Mouse (Mus musculus) ES-Bruce4 (cell line): Measurements from ENCODE around the gene Taf12. TPM values are rescaled to one million over a fixed set of nuclear protein-coding genes. Genes with fewer than 3 reads are reported as not detected.

Source experiments
- H3K27ac ChIP-seq: 2 replicates; pipeline ENCODE4 v1.5.1; 2012; ENCODE audit warnings: low read length, inconsistent platforms; ENCODE audit not compliant: insufficient read depth
- H3K27me3 ChIP-seq: 2 replicates; pipeline ENCODE4 v1.6.1; 2012; ENCODE audit warnings: mild to moderate bottlenecking, low read length, inconsistent platforms; ENCODE audit not compliant: control insufficient read depth, poor library complexity, insufficient read depth, severe bottlenecking
- H3K36me3 ChIP-seq: 2 replicates; pipeline ENCODE4 v1.6.1; 2012; ENCODE audit warnings: inconsistent platforms, mild to moderate bottlenecking, low read length, moderate library complexity; ENCODE audit not compliant: control insufficient read depth, poor library complexity, insufficient read depth, severe bottlenecking
- H3K4me1 ChIP-seq: one replicate; pipeline ENCODE4 v1.8.1; 2011; ENCODE audit warnings: low read length; ENCODE audit not compliant: control insufficient read depth, insufficient read depth
- H3K4me3 ChIP-seq: 2 replicates; pipeline ENCODE4 v1.5.1; 2011; ENCODE audit warnings: low read depth, mild to moderate bottlenecking, low read length
- H3K9ac ChIP-seq: 2 replicates; pipeline ENCODE4 v1.6.1; 2012; ENCODE audit warnings: low read depth, mild to moderate bottlenecking, inconsistent platforms; ENCODE audit not compliant: poor library complexity, severe bottlenecking
- H3K9me3 ChIP-seq: replicated peaks from 2 replicates; pipeline ENCODE4 v1.6.1; 2012; ENCODE audit warnings: mild to moderate bottlenecking, low read length, inconsistent platforms; ENCODE audit not compliant: control insufficient read depth, poor library complexity, insufficient read depth, severe bottlenecking
- CTCF ChIP-seq: IDR thresholded peaks from one replicate; pipeline ENCODE4 v1.8.1; 2011; ENCODE audit warnings: low read depth, low read length
- EP300 ChIP-seq: IDR thresholded peaks from 2 replicates; pipeline ENCODE4 v1.6.1; 2011; ENCODE audit warnings: low read depth, low read length; ENCODE audit not compliant: insufficient read depth
- POLR2A ChIP-seq: IDR thresholded peaks from one replicate; pipeline ENCODE4 v1.8.1; 2011; ENCODE audit warnings: low read length; ENCODE audit not compliant: insufficient read depth
- polyA plus RNA-seq: library from polyadenylated mRNA; stranded (reverse); fragments of >200 nt; gene quantifications from 2 replicates; pipeline ENCODE4 v1.2.4, GENCODE M21; 2011; ENCODE audit warnings: low read depth; ENCODE audit not compliant: missing spikeins, insufficient read depth, insufficient read length

Taf12 gene
- polyA plus RNA-seq, 1 experiment, result 34.3 TPM

- Histone ChIP-seq H3K27ac (no peak overlapping the region), H3K4me3 (no peak overlapping the region), H3K4me1 (no peaks in the 10 kb centered on the region), H3K9ac (no peak overlapping the region), H3K9me3 (no peaks in the 10 kb centered on the region), H3K36me3 (peaks cover 49% of the 10 kb centered on the region), H3K27me3 (no peaks in the 10 kb centered on the region)
- TF ChIP-seq EP300 (no peak), CTCF (no peak), POLR2A (no peak)
These were observed 58.7 kb downstream of the Taf12 start for GRCm38 (mm10) chr4:132332880-132333279.

GRCm38 (mm10) chr4:132338943-132339342 is 64.8 kb downstream of the Taf12 start:
- Histone ChIP-seq H3K9me3 (no peaks in the 10 kb centered on the region), H3K36me3 (peaks cover 43% of the 10 kb centered on the region), H3K27me3 (no peaks in the 10 kb centered on the region), H3K4me1 (peaks cover 7% of the 10 kb centered on the region), H3K4me3 (no peak overlapping the region), H3K27ac (no peak overlapping the region), H3K9ac (no peak overlapping the region)
- TF ChIP-seq EP300 (no peak), POLR2A (no peak), CTCF (no peak)

- no peak overlapping the region for H3K9ac ChIP-seq
- H3K4me1 ChIP-seq, result peaks cover 7% of the 10 kb centered on the region
- peaks cover 20% of the 10 kb centered on the region for H3K36me3 ChIP-seq
- no peaks in the 10 kb centered on the region for H3K27me3 ChIP-seq
- no peak overlapping the region for H3K4me3 ChIP-seq
- H3K27ac ChIP-seq, result no peak overlapping the region
- H3K9me3 ChIP-seq, result no peaks in the 10 kb centered on the region
- TF ChIP-seq EP300 (no peak), CTCF (no peak), POLR2A (no peak)
These were observed 67.3 kb downstream of the Taf12 start for GRCm38 (mm10) chr4:132341451-132341850.

GRCm38 (mm10) chr4:132344403-132345134 is 70.4 kb downstream of the Taf12 start:
- Histone ChIP-seq H3K27me3 (no peaks in the 10 kb centered on the region), H3K9me3 (no peaks in the 10 kb centered on the region), H3K4me1 (peaks cover 11% of the 10 kb centered on the region), H3K4me3 (peak overlapping the region; percentile 92), H3K9ac (peak overlapping the region; percentile 92), H3K36me3 (peaks cover 2% of the 10 kb centered on the region; the same call in 1 of the 2 replicates), H3K27ac (peak overlapping the region; percentile 10; the same call in 1 of the 2 replicates)
- TF ChIP-seq CTCF, result no peak
- no peak for TF ChIP-seq POLR2A
- TF ChIP-seq EP300, result no peak

Other genes starting within 250 kb of the Taf12 start
- gene Gm10300, start 199.7 kb upstream of the Taf12 start, polyA plus RNA-seq, result not detected in 2 replicates
- gene Epb41, start 199.1 kb upstream of the Taf12 start, polyA plus RNA-seq, result 61.8 and 68.8 TPM in 2 replicates
- gene Oprd1, start 129.9 kb upstream of the Taf12 start, polyA plus RNA-seq, result 0.54 and 0.82 TPM in 2 replicates
- gene Ythdf2, start 62.1 kb upstream of the Taf12 start, polyA plus RNA-seq, result 88.7 and 91.1 TPM in 2 replicates
- 23.8 and 25.9 TPM in 2 replicates for gene Gmeb1, start 12.8 kb upstream of the Taf12 start, polyA plus RNA-seq
- gene Rab42, start 29.0 kb downstream of the Taf12 start, polyA plus RNA-seq, result 0.90 TPM in 1 of 2 replicates, not detected in the other
- 35.2 and 36.1 TPM in 2 replicates for gene Trnau1ap, start 55.2 kb downstream of the Taf12 start, polyA plus RNA-seq
- gene Rcc1, start 79.2 kb downstream of the Taf12 start, polyA plus RNA-seq, result 78.8 and 83.1 TPM in 2 replicates
- gene Phactr4, start 148.1 kb downstream of the Taf12 start, polyA plus RNA-seq, result 31.5 and 35.1 TPM in 2 replicates
- gene Med18, start 189.5 kb downstream of the Taf12 start, polyA plus RNA-seq, result 22.5 and 24.4 TPM in 2 replicates
- gene Sesn2, start 236.1 kb downstream of the Taf12 start, polyA plus RNA-seq, result 41.6 TPM in 2 replicates